Mouse (Mus musculus) heart, adult 9 months (tissue): ENCODE results near the gene Igf2r.

ENCODE experiments used
- DNase-seq, 2 experiments: peaks; one replicate each; pipeline ENCODE4 v3.0.0; 2022; ENCODE audit warnings: low spot score in 2 of 2

Gene Igf2r

DNA sequence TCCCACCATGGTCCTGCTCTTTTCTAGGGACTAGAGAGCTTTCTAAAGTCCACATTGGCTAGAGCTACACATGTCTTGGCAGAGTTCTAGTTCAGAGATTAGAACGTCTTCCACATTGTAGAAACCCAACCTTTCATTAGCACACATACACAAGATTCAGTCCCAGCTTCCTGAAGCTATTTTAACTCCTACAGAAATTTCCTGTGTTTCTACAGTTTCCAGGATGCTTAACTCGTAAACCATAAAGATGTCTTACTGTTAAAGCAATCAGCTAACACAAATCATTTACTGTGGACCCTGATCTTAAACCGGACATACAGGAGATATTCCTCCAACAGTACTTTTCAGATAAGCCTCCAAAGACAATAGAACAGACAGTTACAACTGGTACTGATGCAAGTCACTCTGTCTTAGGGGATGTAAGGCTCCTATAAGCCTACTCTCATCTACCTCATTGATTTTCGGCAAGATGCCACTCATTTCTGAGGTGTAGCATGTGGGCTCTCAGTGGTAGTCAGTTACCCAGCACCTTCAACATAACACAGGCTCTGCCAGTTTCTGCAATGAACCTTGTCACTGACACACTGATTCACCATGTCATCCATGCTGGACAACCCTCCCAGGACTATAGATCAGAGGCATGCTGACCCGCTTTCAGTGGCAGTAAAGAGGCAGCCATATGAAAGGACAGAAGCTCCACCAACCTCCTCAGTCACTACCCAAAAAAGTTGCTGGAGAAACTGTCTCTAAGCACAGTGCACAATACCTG lies 48.2 kb downstream of the Igf2r start:
- DNase-seq: no peak

GRCm38 (mm10) chr17:12718251-12718650 lies 51.2 kb downstream of the Igf2r start:
- DNase-seq: peak; percentile 15 to 39

DNA sequence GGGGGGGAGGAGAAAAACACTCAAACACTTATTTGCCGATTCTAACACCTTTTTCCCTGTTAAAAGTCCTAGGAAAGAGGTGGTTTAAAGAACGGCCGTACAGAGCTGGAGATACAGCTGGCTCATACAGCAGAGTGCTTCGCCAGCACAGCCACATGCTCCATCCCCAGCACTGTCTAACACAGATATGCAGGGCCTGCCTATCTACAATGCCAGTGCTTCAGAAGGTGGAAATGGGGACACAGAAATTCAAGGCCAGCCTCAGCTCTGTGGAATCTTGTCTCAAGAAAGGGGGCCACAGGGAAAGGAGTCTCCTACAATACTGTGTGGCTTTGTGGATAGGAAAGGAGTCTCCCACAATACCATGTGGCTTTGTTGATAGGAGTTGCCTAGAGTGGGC lies 52.0 kb downstream of the Igf2r start:
- no peak for DNase-seq

GRCm38 (mm10) chr17:12715032-12715431 lies 54.4 kb downstream of the Igf2r start:
- no peak for DNase-seq

GRCm38 (mm10) chr17:12714080-12714561 lies 55.3 kb downstream of the Igf2r start:
- peak; percentile 32 to 41 for DNase-seq

DNA sequence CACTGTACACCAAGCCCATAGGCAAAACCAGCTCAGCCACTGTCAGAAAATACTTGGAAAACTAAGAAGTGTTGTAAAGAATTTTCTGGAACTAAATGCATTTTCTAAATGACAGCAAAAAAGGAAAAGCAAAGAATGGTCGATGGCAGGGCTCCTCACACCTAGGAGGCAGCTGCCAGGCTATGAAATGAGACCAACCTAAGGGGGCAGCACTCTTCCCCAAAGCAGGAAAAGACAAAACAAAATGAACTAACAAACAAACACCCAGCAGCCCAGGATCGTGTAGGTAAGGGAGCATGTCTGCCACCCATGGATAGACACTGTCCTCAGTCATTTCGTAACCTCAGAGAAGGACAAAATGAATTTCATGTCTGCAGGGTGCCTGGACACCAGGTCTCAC lies 56.5 kb downstream of the Igf2r start:
- no peak for DNase-seq

- no peak for DNase-seq
Observed at GRCm38 (mm10) chr17:12712191-12712590, 57.3 kb downstream of the Igf2r start.

DNA sequence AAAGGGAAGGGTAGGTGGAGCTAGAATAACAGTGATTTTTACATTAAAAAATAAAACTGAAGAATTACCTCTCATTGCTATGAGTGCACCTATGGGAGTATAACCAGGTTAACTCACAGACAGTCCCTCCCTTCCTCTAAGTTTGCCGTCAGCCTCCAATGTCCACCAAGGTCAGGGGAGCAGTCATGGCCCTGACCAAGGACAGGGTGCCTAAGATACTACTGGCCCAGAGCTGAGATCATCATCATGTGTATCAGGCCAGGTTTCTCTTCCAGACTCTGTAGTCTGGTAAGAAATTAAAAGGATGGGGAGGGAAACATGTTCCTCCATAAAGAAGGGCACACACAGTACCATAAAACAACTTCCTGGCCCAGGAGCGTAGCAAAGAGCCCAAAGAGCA lies 58.5 kb downstream of the Igf2r start:
- no peak for DNase-seq

- no peak for DNase-seq
Observed at GRCm38 (mm10) chr17:12710050-12710780, 59.2 kb downstream of the Igf2r start.

GRCm38 (mm10) chr17:12708398-12708797 lies 61.1 kb downstream of the Igf2r start:
- DNase-seq: no peak

DNA sequence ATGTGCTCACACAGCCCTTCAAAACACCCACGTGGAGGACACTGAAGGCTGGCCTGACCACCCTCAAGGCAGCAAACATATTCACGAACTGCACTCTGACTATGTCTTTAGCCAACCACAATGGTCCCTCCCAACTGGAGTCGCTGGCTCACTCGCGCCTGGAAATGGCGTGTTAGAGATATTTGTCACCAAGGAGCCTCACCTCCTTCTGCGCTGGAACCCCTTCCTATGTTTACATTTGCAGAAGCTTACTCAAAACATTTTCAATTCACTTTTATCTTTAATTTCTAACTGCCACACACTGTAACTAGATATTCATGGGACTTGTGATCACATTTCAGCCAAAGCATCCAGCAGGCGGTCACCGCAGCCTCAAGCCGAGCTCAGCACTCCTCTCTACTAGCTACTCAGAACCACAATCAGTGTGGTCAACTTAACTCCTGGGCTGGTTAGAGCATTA lies 62.8 kb downstream of the Igf2r start:
- DNase-seq: no peak

GRCm38 (mm10) chr17:12702901-12703300 lies 66.6 kb downstream of the Igf2r start:
- no peak for DNase-seq

GRCm38 (mm10) chr17:12700373-12700772 lies 69.1 kb downstream of the Igf2r start:
- DNase-seq: no peak

GRCm38 (mm10) chr17:12691899-12692298 lies 77.6 kb downstream of the Igf2r start:
- DNase-seq: no peak

GRCm38 (mm10) chr17:12689537-12689936 lies 79.9 kb downstream of the Igf2r start:
- DNase-seq: peak in 1 of 2 experiments; percentile 29

GRCm38 (mm10) chr17:12688427-12689110 lies 80.9 kb downstream of the Igf2r start:
- peak; percentile 60 to 72 for DNase-seq

DNA sequence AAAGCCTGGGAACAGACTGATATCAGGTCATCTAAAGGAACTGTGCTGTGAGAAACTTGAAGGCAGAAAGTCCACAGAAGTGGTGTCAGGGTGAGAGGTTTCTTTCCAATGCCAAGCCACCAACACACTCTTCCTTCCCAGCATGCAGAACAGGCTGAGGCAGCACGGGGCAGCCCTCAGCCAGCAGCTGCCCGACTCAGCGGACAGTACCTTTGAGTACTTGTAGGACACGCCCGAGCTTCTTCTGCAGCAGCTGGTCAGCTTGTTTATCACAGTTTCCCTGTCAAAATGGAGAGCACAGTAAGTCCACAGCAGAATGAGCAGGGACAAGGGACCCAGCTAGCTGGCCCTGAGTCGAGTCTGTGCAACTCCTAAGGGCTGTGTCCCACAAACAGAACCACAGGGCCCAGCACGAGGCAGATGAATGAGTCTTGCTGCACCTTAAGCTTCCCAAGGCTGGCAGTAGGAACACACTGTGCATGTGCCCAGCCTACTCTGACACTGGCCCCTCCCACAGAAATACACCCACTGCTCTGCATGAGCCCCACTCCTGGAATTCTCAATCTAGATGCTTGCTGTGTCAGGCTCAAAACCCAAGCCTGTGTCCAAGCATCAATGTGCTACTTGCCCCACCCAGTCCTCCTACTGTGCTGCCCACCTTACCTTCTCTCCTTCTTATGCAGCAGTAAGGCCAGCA lies 84.4 kb downstream of the Igf2r start:
- no peak for DNase-seq

- DNase-seq: peak in 1 of 2 experiments; percentile 38
Observed at GRCm38 (mm10) chr17:12684412-12684811, 85.1 kb downstream of the Igf2r start.

DNA sequence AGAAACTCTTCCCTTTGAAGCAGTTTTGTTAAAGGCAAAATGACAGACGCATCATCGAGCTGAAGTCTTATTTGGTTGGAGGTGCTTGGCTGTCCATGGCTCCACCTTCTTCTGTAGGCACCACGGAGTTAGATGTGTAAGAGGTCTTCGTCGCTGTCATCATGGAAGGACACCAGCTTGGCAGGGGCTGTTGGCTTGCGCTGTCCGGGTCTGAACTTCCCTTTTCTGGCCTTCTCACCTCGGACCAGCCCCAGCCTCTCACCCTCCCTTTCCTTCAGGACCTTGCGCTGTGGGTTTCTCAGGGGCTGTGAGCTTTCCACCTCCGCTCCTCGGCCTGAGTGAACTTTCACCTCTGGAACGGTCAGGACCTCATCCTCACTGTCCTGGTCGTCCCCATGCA lies 85.9 kb downstream of the Igf2r start:
- no peak for DNase-seq

- no peak for DNase-seq
Observed at GRCm38 (mm10) chr17:12678261-12678660, 91.2 kb downstream of the Igf2r start.

DNA sequence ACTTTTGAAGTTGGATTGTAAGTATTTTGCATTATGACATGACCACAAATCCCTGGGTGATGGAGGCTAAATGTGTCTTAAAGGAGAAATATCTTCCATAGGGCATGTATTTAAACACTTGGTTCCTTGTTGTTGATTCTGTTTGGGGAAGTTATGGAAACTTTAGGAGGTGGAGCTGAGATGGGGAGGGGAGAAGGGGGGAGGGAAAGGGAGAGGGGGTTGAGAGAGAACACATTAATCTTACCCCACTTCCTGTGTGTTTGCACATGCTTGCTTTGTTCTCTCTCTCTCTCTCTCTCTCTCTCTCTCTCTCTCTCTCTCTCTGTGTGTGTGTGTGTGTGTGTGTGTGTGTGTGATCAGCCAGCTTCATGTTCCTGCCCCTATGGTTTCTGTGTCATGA lies 92.3 kb downstream of the Igf2r start:
- no peak for DNase-seq

GRCm38 (mm10) chr17:12675646-12676045 lies 93.8 kb downstream of the Igf2r start, which contains the start of gene Slc22a1:
Gene Slc22a1, minus strand, starts transcription at chr17:12675829.
- no peak for DNase-seq
